In genomic region chr16:95194151-95194550, GRCm38 (mm10) we compare ENCODE assay signal across 16 mouse cellular contexts.
"Had no signal": no experiment of that assay in that cellular context is flagged by ENCODE, and none has a peak within 500 bp of the region (broad histone marks: within the 10 kb centered on the region; RNA-seq: fewer than 3 reads in every experiment).

No protein-coding gene starts in this region.

- H3K4me3 ChIP-seq: lung, embryonic 15.5 days; midbrain, embryonic 13.5 days; midbrain, embryonic 15.5 days; neural tube, embryonic 12.5 days; stomach, embryonic 15.5 days had no signal

- H3K36me3 ChIP-seq: lung, embryonic 15.5 days; midbrain, embryonic 13.5 days; midbrain, embryonic 15.5 days; neural tube, embryonic 12.5 days; stomach, embryonic 15.5 days had no signal

- H3K27me3 ChIP-seq: midbrain, embryonic 13.5 days; midbrain, embryonic 15.5 days; neural tube, embryonic 12.5 days; stomach, embryonic 15.5 days had no signal

- H3K9me3 ChIP-seq: lung, embryonic 15.5 days; midbrain, embryonic 13.5 days; midbrain, embryonic 15.5 days; neural tube, embryonic 12.5 days; stomach, embryonic 15.5 days had no signal

- H3K4me1 ChIP-seq: lung, embryonic 15.5 days; neural tube, embryonic 12.5 days had no signal

- H3K9ac ChIP-seq: liver, postnatal 0 days; lung, embryonic 15.5 days; midbrain, embryonic 13.5 days; midbrain, embryonic 15.5 days; neural tube, embryonic 12.5 days; stomach, embryonic 15.5 days had no signal

- DNase-seq: liver, postnatal 0 days; lung, adult 2 months; lung, postnatal 14 days; lung, postnatal 36 days; right cerebral cortex, postnatal 14 days; thymus, adult 2 months; thymus, postnatal 36 days had no signal

- ATAC-seq: liver, postnatal 0 days; lung, postnatal 0 days; midbrain, embryonic 13.5 days; midbrain, embryonic 15.5 days had no signal

- H3K27ac ChIP-seq: lung, embryonic 15.5 days; macrophage; midbrain, embryonic 13.5 days; midbrain, embryonic 15.5 days; neural tube, embryonic 12.5 days; stomach, embryonic 15.5 days; stomach, postnatal 0 days had no signal

- H3K4me2 ChIP-seq: lung, embryonic 15.5 days; midbrain, embryonic 11.5 days; midbrain, embryonic 13.5 days; midbrain, embryonic 15.5 days; neural tube, embryonic 12.5 days; stomach, embryonic 15.5 days had no signal
